Mouse (Mus musculus) kidney, adult 2 months (tissue): ENCODE data around the gene Ckap4. TPM values are rescaled to one million over a fixed set of nuclear protein-coding genes. Genes with fewer than 3 reads are reported as not detected.
A peak's percentile ranks its signal among the peaks of the same experiment; 100 is the strongest.

Source experiments
- DNase-seq: peaks from one replicate; pipeline ENCODE4 v3.0.0; 2021
- H3K27ac ChIP-seq: fragments of 200-500 bp; 2 replicates; pipeline ENCODE4 v1.5.1; 2012; ENCODE audit warnings: low read depth, low read length, control low read depth, inconsistent platforms; ENCODE audit not compliant: insufficient read depth
- H3K27me3 ChIP-seq: fragments of 200-500 bp; replicated peaks from 2 replicates; pipeline ENCODE4 v1.6.1; 2012; ENCODE audit warnings: mild to moderate bottlenecking, moderate library complexity, low read length, inconsistent platforms; ENCODE audit not compliant: control insufficient read depth, insufficient read depth
- H3K36me3 ChIP-seq: fragments of 200-500 bp; 2 replicates; pipeline ENCODE4 v1.6.1; 2012; ENCODE audit warnings: mild to moderate bottlenecking, moderate library complexity, low read length, inconsistent platforms; ENCODE audit not compliant: control insufficient read depth, insufficient read depth
- H3K4me1 ChIP-seq: fragments of 200-500 bp; 2 replicates; pipeline ENCODE4 v1.6.1; 2011; ENCODE audit warnings: low read length; ENCODE audit not compliant: control insufficient read depth, insufficient read depth
- H3K4me3 ChIP-seq: fragments of 200-500 bp; 2 replicates; pipeline ENCODE4 v1.5.1; 2011; ENCODE audit warnings: mild to moderate bottlenecking, low read depth, low read length, control low read depth; ENCODE audit not compliant: insufficient read depth
- CTCF ChIP-seq: fragments of 200-500 bp; conservative IDR thresholded peaks from 2 replicates; pipeline ENCODE4 v1.5.1; 2011; ENCODE audit warnings: low read depth, mild to moderate bottlenecking, control low read depth, low read length, moderate library complexity, mixed read lengths; ENCODE audit not compliant: insufficient read depth, insufficient read length
- POLR2A ChIP-seq: fragments of 200-500 bp; IDR thresholded peaks from one replicate; pipeline ENCODE4 v1.6.1; 2011; ENCODE audit warnings: low read depth, low read length, control low read depth
- WGBS: fragments of 180-500 bp; shearing (Covaris S2); methylation state at CpG from one replicate; pipeline ENCODE4 v1.1.7; 2018; 5-methylcytosine and 5-hydroxymethylcytosine counted together
- polyA plus RNA-seq: library from polyadenylated mRNA; depleted of rRNA; stranded (reverse); fragments of >200 nt; gene quantifications from 2 replicates; pipeline ENCODE4 v1.2.3, GENCODE M21; 2012

Gene Ckap4
- polyA plus RNA-seq, 1 experiment: 6.5 TPM

- H3K4me1 ChIP-seq: no peaks in the 10 kb centered on the region; the same call in 1 of the 2 replicates
- 5% methylated on average over 72 of the region's 72 CpGs for WGBS
- H3K36me3 ChIP-seq: no peaks in the 10 kb centered on the region
- H3K27me3 ChIP-seq: no peaks in the 10 kb centered on the region
- H3K4me3 ChIP-seq: peak overlapping the region; percentile 63
- H3K27ac ChIP-seq: no peak overlapping the region
- TF ChIP-seq CTCF (no peak), POLR2A (no peak)
- peak; percentile 54 for DNase-seq
Measured at GRCm38 (mm10) chr10:84532911-84533882, 665 bp downstream of the Ckap4 start.

GRCm38 (mm10) chr10:84532191-84532889 lies 1.5 kb downstream of the Ckap4 start:
- H3K4me3 ChIP-seq: peak overlapping the region; percentile 19; the same call in 1 of the 2 replicates
- TF ChIP-seq CTCF (no peak), POLR2A (no peak)

GRCm38 (mm10) chr10:84531576-84531975 lies 2.3 kb downstream of the Ckap4 start:
- WGBS: 84% methylated on average over 4 of the region's 4 CpGs
- no peak overlapping the region for H3K4me3 ChIP-seq
- H3K36me3 ChIP-seq: no peaks in the 10 kb centered on the region
- no peaks in the 10 kb centered on the region for H3K27me3 ChIP-seq
- no peak for DNase-seq
- TF ChIP-seq POLR2A: no peak
- no peak for TF ChIP-seq CTCF
- H3K27ac ChIP-seq: no peak overlapping the region
- no peaks in the 10 kb centered on the region; the same call in 1 of the 2 replicates for H3K4me1 ChIP-seq

More at GRCm38 (mm10) chr10:84532191-84532889, 1.5 kb downstream of the Ckap4 start:
- DNase-seq: peak; percentile 58
- 54% methylated on average over 16 of the region's 16 CpGs for WGBS
- H3K27me3 ChIP-seq: no peaks in the 10 kb centered on the region
- H3K4me1 ChIP-seq: no peaks in the 10 kb centered on the region; the same call in 1 of the 2 replicates
- H3K27ac ChIP-seq: peak overlapping the region; percentile 20; the same call in 1 of the 2 replicates
- no peaks in the 10 kb centered on the region for H3K36me3 ChIP-seq

GRCm38 (mm10) chr10:84530388-84530787 lies 3.5 kb downstream of the Ckap4 start:
- DNase-seq: no peak
- Histone ChIP-seq H3K27me3 (no peaks in the 10 kb centered on the region), H3K4me1 (no peaks in the 10 kb centered on the region; the same call in 1 of the 2 replicates), H3K4me3 (no peak overlapping the region), H3K36me3 (no peaks in the 10 kb centered on the region; the same call in 1 of the 2 replicates), H3K27ac (no peak overlapping the region)
- TF ChIP-seq POLR2A (no peak), CTCF (no peak)
- WGBS: 75% methylated on average over 8 of the region's 8 CpGs

- Histone ChIP-seq H3K4me1 (no peaks in the 10 kb centered on the region; the same call in 1 of the 2 replicates), H3K27me3 (no peaks in the 10 kb centered on the region), H3K4me3 (no peak overlapping the region), H3K36me3 (no peaks in the 10 kb centered on the region; the same call in 1 of the 2 replicates), H3K27ac (no peak overlapping the region)
- DNase-seq: no peak
- 80% methylated on average over 12 of the region's 12 CpGs for WGBS
- TF ChIP-seq POLR2A (no peak), CTCF (no peak)
Measured at GRCm38 (mm10) chr10:84527631-84528030, 6.2 kb downstream of the Ckap4 start.

GRCm38 (mm10) chr10:84527070-84527469 lies 6.8 kb downstream of the Ckap4 start:
- H3K4me3 ChIP-seq: no peak overlapping the region
- no peaks in the 10 kb centered on the region; the same call in 1 of the 2 replicates for H3K36me3 ChIP-seq
- no peaks in the 10 kb centered on the region; the same call in 1 of the 2 replicates for H3K4me1 ChIP-seq
- H3K27me3 ChIP-seq: no peaks in the 10 kb centered on the region
- TF ChIP-seq POLR2A (no peak), CTCF (no peak)
- no peak for DNase-seq
- WGBS: 63% methylated on average over 5 of the region's 5 CpGs
- no peak overlapping the region for H3K27ac ChIP-seq

GRCm38 (mm10) chr10:84526488-84526887 lies 7.4 kb downstream of the Ckap4 start:
- Histone ChIP-seq H3K4me3 (no peak overlapping the region), H3K27ac (no peak overlapping the region), H3K27me3 (no peaks in the 10 kb centered on the region), H3K36me3 (no peaks in the 10 kb centered on the region; the same call in 1 of the 2 replicates), H3K4me1 (no peaks in the 10 kb centered on the region; the same call in 1 of the 2 replicates)
- no peak for DNase-seq
- WGBS: 79% methylated on average over 10 of the region's 10 CpGs
- TF ChIP-seq CTCF (no peak), POLR2A (no peak)
